Mouse (Mus musculus): ENCODE results near the gene Ppp1r3d.

Gene Ppp1r3d

DNA sequence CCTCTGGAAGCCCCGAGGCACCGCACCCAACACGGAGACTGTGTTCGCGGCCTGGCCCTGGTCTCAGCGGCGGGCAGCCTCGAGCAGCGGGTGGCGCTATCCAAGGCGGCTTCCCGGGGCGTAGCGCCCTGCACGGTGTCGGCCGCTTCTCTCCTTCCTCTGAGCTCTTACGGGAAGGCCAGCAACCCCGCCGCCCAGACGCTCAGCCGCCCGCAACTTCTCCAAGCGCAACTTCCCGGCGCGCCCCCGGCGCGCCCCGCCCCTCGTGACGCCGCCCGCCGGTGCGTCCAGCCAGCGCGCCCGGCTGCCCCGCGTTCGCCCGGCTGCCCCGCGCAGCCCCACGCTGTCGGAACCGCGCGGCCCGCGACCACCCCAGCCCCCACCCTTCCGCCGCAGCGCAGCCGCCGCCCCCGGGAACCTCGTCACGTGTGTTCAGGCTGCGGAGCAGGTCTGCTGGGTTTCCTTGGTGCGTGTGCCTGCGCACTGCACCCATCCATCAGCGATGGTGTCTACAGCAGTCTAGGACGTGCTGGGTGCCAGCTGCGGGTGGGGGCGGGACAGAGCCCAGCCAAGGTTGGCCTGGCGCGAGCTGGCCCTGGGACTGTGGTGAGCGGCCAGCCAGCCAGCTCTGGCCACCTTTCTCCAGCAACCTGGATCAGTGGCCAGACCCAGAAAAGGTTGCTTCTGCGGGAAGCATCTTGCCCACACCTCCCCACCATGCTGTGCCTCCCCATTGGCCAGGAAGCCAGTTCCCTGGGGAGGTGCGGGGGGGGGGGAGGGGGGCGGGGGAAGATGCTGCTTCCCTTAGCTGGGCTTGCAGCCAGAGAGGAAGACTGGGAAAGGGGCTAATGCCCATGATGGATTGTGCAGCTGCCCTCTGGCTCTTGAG, at the start of gene Ppp1r3d, which contains the start of gene Fam217b:
TSS of gene Ppp1r3d (minus strand) at position 212 of the 889 bp plus-strand sequence.
TSS of gene Fam217b (plus strand) at position 264 of the 889 bp plus-strand sequence.
- DNase-seq (ENCODE audit: low spot score) = peak; percentile 33

DNA sequence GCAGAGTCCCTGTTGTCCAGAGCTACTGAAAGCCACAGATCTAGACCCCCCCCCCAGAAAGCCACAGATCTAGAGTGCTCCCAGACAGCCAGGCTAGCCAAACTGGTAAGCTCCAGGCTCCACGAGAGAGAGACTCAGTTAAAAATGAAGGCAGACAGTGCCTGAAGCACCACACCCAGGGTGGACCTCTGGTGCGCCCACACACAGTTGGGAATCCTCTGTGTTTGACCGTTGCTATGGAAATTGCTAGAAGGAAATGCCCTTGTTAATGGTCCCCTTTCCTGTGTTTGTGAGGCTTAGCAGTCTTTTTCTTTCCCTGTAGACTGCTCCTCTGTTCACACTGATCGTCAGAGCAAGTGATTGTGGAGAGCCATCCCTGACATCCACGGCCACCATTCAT, 46.1 kb upstream of the Ppp1r3d start:
- no peak for DNase-seq (ENCODE audit: low spot score)

DNA sequence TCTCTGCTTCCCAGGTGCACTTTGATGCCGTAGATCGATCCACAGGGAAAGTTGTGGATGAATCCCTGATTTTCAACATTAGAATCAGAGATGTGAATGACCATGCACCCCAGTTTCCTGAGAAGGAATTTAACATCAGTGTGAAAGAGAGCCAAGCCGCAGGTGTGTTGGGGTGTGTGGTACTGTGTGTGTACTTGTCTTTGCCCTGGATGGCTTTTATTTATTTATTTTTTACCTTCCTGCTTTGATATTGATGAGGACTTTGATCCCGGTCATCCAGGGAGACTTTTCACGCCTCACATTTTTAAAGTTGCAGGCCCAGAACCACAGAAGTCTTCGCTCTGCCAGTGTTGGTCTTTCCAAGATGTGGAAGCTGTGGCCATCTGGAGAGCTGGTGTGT, 43.1 kb upstream of the Ppp1r3d start:
- no peak for DNase-seq (ENCODE audit: low spot score)

DNA sequence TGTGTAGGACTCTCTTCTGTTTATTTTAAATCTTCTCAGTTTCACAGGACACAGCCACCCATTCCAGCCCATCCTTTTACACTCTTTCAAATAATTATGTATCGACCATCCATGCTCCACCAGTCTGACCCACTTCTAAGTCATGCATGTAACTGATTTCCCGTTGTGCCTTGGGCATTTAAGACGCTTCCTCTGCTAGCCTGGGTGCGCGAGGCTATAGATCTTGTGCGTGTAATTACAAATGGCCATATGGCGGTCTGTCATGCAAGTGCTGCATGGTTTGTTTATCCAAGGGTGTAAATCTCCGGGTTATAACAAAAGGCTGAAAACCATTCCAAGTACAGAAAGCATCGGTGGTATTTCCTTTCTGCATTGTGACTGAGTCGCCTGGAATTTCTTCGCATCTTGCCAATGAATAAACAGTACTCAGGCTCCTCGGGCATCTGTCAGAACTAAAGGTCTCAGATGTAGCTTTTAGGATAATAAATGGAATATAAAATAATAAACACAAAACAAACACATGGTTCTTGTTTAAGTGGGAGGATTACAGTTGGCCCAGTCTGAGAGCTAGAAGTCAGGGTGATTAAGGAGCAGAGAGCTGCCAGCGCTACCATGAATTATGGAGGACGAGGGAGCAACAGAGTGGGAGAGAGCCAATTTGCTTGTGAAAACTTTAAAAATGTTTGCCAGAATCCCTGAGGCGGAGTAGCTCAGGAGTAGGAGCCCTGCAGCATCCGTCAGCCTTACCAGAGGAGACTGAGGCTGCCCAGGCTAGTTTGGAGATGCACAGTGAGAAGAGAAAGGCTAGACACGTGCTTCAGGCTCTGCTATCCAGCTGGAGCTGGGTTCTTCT, 40.6 kb upstream of the Ppp1r3d start:
- no peak for DNase-seq (ENCODE audit: low spot score)

DNA sequence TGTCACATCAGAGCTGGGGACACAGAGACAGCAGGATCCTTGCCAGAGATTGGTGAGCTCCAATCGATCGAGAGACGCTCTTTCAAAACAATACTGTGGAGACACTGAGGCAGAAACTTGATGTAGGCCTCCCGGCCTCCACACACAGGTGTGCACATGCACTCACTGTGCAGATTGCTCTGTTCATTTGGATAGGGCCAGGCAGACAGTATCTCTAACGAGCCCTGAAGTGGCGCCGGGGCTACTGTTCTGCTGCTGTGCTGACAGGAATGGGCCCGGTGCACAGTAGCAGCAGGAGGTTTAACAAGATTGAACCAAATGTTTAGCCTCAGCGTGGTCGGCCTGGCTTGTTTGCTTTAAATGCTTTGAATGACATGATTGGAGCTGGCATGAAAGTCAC, 36.7 kb upstream of the Ppp1r3d start:
- DNase-seq (ENCODE audit: low spot score) = no peak

DNA sequence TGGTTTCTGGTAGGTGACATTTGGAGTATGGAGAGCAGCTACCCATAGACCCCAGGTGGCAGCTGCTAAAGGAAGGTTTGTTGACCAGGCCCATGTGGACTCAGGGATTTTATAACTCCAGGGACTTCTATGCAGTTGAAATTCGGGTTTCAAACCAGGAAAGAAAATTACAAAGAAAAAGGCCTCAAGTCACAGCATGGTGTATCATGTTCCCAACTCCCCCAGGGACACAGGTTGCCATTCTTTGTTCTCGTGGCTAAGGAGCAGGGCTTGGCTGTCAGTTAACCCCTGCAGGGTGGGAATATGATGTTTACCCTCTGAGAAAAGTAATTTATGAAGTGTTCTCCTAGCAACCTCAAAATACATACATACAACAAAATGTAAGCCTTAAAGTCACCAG, 36.0 kb upstream of the Ppp1r3d start:
- DNase-seq (ENCODE audit: low spot score) = no peak

DNA sequence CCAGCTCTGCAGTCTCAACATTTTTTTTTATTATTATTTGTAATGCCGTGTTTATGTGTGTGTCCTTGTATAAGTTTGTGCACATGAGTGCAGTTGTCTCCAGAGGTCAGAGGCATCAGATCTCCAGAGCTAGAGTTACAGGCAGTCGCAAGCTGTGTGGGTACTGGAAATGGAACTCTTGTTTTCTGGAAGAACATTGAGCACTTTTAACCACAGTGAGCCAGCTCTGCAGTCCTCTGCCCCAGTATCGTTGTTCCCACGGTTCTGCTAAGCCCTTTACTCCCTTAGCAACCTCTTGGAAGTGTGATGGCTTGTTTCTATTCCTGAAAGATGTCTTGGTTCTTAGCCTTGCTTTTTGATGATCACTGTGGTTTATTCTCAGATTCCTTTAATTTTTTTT, 35.1 kb upstream of the Ppp1r3d start:
- DNase-seq (ENCODE audit: low spot score) = no peak

DNA sequence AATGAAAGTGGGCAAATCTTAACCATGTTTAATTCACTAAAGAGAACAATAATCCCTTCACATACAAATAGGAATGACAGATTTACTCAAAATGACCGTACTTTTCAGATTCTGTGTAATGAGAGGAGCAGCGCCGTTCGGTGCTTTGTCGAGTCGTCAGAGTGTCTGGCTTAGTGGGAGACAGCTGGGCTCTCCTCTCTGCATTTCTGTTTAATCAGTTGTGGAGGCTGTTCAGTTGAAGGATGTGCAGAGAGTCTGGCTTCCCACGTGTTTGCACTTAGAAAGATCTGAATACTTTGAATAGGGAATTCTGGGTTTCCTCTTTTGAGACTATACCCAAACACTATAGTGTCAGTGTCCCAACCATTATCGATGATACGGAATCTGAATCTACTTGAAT, 23.0 kb upstream of the Ppp1r3d start:
- no peak for DNase-seq (ENCODE audit: low spot score)

DNA sequence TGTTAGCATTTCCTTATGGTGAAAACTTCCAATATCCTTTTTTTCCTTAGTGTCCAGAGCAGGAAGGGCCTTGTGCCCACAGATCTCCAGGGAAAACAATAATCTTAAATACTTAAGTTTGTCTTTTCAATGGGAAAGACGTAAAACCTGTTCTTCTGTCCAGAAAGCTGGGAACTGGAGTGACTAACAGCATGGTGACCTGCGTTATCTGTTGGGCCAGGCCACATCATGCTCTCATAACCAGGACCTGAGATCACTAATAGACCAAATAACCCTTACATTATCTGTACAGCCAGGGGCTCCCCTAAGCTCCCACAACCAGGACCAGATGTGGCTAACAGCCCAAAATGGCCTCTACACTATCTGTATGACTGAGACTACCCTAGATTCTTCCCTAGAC, 19.6 kb upstream of the Ppp1r3d start:
- no peak for DNase-seq (ENCODE audit: low spot score)

DNA sequence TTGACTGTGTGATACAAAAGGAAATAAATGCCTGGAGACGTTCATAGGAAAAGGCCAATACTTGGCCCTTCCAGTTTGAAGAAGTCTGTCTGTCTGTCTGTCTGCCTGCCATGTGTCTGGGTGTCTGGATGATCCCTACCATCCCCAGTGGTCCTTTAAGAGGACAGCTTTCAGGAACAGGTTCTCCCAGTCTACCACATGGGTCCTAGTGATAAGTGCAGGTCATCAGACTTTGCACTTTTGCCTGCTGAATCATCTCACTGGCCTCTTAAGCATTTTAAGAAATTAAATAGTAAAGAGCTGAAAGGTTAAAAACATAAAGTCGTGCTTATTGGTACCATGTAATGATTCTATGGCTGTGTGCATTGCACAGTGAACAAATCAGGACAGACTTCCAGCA, 19.2 kb upstream of the Ppp1r3d start:
- DNase-seq (ENCODE audit: low spot score) = no peak

DNA sequence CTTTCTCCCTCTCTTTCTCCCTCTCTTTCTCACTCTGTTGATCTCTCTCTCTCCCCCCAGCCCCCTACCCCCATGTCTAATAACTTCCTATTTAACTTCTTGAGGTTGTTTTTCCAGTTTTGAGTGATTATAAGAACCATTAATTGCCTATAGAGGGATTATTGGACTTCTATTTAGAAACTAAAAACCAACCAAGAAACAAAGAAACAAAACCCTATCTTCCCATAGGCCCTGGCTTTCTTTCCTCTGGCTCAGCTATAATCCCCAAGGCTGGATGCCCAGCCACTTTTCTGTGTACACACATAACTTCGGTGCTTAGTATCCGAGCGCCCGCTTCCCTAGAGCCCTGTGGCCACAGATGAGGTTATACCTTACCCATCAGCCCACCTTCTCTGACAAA, 16.0 kb upstream of the Ppp1r3d start, which contains the start of gene Cdh26:
TSS of gene Cdh26 (plus strand) at position 301 of the 400 bp plus-strand sequence.
- DNase-seq (ENCODE audit: low spot score) = no peak

DNA sequence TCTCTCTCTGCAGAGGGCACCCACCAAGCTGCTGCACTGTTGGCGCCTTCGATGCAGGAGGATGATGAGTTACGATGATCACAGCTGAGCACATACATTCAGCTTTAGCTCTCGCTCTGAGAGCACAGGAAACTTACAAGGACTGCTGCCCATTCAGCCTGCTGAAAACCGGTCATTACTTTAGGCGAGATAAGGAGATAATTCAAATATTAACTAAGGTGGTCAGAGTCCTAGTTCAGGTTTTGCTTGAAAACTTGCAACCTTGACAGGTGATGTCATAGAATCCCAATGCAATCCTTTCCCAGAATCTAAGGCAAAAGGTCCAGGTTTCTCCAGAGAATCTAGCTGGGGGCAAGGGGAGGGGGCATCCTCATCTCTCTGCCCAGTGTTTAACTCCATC, 15.2 kb upstream of the Ppp1r3d start:
- no peak for DNase-seq (ENCODE audit: low spot score)

DNA sequence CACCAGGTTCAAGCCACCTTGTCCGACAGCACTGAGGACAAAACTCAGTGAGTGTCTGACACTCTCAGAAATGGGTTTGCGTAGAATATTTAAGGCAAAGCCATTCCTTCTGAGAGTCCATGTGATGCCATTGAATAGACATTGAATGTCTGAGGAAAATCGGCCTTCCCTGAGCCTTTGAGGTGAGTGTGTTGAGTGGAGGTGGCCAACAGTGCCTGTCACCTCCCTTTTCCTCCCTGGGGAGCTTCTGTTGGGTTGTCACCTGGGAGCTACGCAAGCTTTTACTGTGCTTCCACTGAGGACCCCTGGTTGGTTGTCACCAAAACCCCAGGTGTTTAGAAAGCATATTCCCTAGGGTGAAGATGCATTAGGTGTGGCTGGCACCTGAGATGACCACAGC, 14.4 kb upstream of the Ppp1r3d start:
- DNase-seq (ENCODE audit: low spot score) = no peak

DNA sequence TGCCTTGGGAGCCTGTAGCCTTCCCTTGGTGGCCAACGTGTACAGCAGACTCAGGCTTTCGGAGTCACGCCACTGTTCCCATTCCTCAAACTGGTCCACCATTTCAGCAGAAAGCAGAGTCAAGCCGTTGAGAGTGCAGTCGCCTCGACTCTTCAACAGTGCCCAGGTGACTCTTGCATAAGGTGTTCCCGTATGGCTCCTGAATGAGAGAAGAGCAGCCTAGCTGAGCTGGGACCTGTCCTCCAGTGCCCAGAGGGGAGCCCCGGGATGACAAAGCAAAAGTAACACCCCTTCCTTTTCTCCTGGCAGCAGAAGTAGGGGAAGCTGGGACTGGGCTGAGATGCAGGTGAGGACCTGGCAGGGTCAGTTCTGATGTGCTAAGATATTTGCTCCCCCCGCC, 13.9 kb upstream of the Ppp1r3d start:
- no peak for DNase-seq (ENCODE audit: low spot score)

DNA sequence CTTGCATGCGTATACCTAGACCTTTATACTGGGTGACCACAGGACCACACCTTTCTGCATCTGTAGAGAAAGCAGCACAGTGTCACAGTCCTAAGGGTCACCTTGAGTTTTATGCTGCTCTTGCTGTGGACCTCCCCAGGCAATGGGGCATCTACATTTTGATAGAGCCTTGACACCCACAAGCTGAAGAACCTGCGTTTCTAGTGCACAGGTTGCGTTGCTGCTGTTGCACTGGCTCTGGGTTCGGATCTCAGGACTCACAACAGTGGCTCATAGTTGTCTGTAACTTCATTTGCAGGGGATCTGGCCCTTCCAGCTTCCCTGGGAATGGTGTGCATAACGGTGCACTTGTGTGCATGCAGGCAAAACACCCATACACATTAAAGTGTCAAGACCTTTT, 12.9 kb upstream of the Ppp1r3d start:
- no peak for DNase-seq (ENCODE audit: low spot score)

DNA sequence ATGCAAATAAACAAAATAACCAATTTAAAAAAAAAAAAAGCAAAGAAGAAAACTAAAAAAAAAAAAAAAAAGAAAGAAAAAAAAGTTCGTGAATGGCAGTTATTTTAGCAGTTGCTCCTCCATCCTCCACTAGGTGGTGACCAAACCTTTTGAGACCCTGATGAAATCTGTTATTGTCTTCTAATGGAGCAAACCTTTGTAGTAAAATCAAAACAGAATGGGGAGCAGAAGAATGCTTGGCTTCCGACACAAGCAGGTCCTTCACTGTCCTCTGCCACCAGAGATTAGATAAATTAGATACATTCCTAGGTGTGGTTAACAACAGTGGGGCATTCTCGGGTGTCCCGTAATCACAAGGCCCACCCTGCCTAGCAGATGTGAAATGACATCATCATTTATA, 12.0 kb upstream of the Ppp1r3d start:
- DNase-seq (ENCODE audit: low spot score) = no peak

DNA sequence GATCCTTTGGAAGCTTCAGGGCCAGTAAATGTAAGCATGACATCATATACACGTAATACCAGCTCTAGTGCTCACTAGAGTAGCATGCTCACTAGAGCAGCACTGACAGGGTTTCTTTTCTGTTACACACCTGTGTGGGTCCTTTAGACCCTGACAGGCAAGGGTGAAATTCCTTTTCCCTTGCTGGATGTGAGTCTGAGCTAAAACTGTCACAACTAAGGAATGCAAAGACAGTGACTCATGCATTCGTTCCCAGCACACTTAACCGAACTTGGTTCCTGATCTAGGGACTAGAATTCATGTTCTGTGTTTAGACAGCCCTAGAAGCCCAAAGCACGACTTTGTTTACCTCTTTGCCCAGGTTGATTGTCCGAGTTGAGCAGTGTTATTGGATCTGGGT, 9.0 kb upstream of the Ppp1r3d start:
- no peak for DNase-seq (ENCODE audit: low spot score)

DNA sequence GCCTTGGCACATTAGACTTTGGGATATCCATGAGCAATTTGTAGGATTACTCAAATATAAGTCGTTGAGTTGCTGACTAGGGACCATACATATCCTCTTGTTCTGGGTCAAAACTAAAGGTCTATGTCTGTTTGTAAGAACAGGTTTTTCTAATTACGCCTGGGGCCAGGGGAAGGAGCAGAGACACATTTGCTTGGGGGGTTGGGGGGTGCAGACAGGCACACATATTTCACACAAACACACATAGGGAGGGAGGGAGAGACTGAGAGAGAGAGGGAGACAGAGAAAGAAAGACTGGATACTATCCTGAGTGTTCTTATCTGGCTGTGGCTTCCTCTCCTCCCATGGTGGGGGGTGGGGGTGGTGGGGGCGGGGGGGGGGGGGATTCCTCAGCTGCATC, 7.9 kb upstream of the Ppp1r3d start:
- no peak for DNase-seq (ENCODE audit: low spot score)

DNA sequence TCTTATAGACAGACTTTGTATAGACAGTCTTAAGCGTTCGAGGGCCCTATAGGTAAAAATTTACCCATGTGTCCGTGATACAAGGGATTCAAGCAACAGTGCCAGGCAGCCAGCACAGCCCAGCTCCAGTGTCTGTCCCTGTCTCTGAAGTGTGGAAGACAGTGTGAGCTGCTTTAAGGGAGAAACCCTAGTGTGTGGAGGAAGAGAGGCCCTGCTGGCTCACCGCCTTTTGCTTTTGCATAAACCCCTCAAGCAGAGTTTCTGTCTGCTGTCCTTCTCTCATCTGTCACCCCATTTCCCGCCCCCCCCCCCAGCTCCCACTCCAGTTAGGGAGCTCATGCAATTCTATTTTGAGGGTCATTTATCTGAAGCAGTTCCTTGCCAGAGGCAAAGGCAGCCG, 7.3 kb upstream of the Ppp1r3d start:
- DNase-seq (ENCODE audit: low spot score) = no peak

DNA sequence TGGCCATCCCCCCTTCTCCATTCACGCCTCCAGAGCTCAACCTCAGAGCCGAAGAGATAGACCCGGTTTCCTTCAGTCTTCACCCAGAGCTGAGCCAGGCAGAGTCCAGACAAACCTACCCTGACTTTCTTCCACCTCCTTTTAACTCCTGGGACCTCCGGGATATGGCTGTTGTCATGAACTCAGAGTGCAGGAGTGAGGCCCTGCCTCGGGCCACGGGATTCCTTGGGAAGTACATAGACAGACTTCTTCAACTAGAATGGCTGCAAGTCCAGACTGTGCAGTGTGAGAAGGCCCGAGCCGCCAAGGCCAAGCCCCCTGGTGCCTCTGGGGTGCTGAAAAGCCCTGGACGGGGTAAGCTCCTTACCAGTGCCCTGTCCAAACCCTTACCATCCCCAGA, 6.3 kb upstream of the Ppp1r3d start:
- DNase-seq (ENCODE audit: low spot score) = no peak

DNA sequence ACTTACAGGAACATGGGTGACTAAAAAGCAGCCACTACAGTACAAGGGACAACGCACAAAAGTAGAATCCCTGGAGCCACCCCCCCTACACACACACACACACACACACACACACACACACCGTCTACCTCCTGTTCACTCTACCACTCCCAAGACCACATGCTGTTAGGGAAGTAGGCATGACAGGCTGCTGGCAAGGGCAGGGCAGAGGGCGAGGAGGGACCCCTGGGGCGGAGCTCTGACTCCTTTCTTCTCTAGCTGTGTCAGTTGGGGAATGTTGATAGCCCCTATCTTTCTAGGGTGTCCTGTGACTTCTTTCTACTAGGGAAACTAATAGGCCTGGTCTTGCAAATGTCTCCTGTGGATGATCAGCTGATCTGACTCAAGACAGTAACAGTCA, 2.7 kb upstream of the Ppp1r3d start:
- no peak for DNase-seq (ENCODE audit: low spot score)

DNA sequence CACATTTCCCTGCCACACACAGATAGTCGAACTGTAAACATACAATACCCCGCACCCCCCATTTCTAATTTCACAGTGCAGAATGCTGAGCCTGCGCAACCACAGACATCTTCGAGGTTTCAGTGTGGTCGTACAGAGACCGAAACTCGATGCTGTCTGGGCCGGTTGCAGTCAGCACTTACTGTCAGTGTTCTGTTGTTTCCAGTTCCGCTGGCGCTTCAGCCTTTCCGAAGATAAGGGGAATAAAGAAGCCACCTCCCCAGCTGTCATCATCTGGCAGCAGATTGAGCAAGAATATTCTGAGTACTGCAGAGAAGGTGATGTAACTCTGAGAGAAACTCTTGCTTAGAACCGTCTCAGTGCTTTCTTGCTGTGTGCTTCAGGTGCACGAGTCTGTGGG, 2.2 kb upstream of the Ppp1r3d start:
- DNase-seq (ENCODE audit: low spot score) = no peak

DNA sequence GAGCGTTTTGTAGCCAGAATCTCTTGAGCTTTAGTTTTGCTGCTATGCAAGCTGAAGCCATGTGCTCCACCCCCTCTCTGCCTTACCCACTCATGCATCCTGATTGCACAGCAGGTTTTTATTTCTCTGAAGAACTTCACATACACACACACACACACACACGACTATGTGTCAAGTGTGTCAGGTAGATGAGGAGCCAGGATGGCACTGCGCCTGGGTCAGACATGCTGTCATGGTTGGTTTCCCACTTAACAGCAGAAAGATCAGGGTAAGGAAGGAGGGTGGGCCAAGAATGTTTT, 827 bp upstream of the Ppp1r3d start:
- no peak for DNase-seq (ENCODE audit: low spot score)

Data from ovary, postnatal 36 days (tissue).